Mouse (Mus musculus): ENCODE measurements at regions not wholly inside any gene's neighbourhood (a gene's known extent, or its start where the extent isn't known, plus 50 kb on each side); places are given as distances from the start of the nearest gene placed in this dataset.

DNA sequence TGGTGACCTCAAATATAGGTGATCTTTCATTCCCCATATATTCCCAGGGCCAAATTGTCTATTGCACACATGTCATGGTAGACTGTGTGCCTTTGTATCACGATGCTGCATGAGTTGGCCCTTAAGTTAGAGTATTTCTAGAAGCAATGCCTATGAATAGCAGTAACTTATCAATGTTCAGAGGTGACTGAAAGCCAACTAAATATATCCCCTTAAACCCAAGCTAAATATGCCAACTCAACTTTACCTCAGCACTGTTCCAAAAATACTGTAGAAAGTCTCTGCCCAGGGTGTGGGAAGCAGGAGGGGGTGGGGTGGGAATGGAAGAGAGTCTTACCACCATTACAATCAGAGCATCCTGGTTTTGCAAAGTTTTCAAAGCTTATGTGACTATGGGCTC, 144.6 kb upstream of the Serp2 start:
- DNase-seq, result no peak

DNA sequence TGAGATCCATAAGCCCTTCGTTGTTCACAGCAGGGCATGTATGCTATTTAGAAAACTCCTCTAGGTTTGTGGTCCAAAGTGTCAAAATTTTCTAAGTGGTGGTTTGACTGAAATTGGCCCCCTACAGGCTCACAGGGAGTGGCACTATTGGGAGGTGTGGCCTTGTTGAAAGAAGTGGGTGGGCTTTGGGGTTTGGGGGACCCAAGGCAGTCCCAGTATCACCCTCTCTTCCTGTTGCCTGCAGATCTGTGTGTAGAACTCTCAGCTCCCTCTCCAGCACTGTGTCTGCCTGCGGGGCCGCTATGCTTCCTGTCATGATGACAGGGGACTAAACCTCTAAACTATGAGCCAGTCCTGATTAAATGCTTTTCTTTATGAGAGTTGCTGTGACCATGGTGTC, 144.1 kb upstream of the Serp2 start:
- DNase-seq, result peak; percentile 63 to 79

DNA sequence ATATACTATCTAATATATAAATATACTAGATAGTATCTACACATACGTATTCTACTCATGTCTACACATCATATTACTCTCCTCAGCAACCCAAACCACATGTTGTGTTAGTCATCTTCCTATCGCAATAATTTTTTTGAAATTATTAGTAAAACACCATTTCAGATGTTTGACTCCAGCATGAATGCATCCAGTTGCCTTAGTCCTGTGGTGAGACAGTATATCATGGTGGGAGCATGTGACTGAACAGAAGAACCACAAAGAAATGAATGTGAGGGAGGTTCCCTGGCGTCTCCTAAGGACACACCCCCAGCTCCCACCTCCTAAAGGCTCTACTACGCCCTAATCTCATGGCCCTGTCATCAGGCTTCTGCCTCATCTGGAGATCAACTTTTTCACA, 143.5 kb upstream of the Serp2 start:
- DNase-seq, result no peak

DNA sequence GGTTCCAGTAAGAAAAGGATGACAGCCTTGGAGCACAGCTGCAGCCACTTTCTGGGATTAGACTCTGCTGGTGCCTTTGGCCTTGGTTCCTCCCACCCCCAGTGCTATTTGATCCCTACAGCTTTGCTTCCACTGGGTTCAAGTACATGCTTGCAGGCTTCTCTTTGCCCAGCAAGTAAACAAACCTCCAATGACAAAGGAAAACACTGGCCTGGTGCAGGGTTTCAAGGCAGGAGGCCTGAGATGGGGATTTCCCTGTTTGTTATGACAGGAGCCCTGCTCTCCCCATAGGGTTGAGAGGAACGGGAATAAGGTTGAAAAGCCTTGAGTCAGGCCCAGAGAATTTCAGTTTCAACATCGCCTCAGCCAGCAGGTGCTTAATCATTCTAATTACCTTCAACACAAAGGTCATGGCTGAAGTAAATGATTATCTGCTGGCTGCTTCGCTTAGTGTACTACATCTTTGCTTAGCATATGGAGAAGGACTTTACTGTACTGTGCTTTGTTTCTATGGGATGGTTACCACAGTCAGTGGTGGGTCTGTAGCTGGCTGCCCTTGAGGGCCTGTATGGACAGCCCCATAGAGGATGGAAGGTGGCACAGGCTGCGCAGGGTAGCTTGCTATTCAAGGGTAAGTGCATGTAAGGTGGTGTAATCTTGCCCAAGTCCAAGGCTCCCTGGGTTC, 142.2 kb upstream of the Serp2 start:
- DNase-seq, result no peak

DNA sequence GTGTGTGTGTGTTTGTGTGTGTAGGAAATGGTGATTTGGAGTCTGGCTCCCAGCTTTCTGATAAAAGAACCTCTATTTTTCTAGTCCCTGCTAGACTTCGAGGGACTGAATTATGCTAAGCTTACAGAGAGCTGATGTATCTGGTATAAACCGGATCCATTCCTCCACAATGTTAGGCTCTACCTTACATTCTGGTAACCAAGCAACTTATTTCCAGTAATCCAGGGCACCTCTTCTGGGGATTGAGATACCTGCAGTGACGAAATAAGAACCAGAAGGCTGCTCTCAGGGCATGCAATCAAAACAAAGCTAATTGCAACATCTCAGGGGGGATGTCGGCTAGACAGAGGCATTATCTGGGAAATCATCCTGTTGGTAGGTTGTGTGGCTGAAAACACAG, 140.0 kb upstream of the Serp2 start:
- no peak for DNase-seq

DNA sequence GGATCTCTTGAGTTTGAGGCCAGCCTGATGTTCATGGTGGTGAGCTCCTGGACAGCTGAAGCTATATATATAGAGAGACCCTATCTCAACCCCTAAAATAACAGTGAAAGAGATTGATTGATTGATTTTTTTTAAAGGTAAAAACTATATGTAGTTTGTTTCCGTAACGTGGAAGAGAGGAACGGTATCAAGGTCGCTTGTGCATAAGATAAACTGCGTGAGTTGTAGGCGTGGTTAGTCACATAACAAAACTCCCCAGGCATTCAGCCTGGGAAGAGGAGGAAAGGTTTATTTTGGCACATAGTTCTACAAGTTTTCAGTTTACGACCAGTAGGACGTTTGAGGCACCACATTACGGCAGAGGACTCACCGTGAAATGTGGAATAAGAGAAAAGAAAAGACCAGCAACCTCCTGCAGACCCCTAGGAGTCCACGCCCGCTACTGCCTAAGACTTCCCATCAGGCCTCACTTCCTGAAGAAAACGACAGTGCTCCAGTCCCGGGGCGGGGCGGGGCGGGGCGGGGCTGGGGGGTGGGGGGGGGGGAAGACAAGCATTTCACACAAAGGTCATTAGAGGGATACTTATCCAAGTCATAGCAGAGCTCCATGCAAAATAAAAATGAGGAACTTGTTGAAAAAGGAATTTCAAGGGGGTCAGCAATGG, 139.1 kb upstream of the Serp2 start:
- no peak for DNase-seq

DNA sequence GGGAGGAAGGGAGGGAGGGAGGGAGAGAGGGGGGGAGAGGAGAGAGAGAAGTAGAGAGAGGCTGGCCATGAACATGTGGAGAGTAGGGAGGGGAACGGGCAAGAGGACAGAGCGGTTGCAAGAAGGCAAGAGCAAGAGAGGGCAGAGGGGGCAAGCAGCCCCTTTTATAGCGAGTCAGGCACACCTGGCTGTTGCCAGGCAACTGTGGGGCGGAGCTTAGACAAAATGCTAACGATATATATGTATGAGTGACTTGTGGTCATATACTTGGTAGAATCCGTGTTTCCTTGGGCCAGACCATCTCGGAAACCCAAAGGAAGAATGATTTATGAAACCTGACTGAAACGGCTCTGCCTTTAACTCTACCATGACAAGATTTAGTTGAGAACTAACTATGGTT, 138.2 kb upstream of the Serp2 start:
- DNase-seq, result peak; percentile 36 to 56

DNA sequence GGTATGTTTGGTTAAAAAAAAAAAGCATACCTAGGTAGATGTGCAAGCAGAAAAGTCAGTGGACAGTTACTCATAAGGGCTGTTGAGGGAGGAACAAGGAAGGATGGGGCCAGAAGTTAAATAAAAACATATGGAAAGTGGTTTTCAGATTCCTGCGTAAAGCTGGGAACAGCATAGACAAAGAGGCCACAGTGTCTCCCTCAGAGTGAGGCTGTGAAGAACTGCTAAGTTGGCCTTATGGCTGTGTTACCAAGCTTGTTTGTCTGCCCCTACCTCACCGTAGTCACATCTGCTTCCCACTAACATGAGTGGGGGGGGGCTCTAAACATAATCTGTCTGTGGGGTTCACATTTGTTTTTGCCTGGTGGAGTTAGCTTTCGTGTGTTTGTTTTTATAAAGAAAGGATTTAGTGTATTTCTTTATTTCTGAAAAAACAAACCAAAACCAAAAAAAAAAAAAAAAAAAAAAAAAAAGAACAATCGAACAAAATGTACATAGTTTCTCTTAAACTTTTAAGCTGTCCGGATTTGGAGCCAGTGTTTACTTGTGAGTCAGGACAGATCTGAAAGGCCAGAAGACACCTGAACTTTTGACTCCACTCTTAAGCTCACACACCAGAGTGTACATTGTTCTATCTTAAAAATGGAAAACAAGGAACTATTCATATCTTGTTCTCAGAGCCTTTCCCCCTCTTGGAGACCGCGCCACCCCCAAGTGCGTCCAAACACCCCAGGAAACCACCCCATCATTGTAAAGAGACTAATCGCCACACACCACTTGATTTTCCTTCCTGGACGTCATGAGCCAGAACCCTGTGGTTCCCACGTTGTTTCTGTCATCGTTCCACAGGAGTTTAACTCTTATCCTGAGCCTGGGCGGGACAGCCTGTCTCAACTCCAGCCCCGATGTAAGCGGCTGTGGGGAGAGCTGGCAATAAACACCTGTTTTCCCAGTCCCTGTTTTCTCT, 136.9 kb upstream of the Serp2 start:
- no peak for DNase-seq

DNA sequence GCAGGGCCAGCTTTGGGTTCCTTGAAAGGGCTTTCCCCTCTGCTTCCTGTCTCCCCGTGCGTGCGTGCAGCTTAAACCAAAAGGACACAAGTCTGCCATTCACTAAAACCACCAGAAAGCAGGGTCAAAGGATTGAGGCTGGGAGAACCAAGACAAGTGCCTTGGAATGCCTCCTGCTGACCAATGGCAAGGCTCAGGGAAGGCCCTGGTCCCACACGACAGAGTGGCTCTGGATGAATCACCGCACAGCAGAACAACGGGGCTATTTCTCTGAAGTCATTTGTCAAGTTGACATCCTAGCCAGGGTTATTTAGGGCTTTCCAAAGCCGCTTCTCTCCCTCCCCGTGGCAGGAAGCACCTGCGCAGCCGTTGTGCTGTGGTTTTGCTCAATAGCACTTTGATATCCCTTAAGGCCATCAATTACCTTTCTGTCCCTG, 131.3 kb upstream of the Serp2 start:
- DNase-seq, result peak; percentile 62 to 73

DNA sequence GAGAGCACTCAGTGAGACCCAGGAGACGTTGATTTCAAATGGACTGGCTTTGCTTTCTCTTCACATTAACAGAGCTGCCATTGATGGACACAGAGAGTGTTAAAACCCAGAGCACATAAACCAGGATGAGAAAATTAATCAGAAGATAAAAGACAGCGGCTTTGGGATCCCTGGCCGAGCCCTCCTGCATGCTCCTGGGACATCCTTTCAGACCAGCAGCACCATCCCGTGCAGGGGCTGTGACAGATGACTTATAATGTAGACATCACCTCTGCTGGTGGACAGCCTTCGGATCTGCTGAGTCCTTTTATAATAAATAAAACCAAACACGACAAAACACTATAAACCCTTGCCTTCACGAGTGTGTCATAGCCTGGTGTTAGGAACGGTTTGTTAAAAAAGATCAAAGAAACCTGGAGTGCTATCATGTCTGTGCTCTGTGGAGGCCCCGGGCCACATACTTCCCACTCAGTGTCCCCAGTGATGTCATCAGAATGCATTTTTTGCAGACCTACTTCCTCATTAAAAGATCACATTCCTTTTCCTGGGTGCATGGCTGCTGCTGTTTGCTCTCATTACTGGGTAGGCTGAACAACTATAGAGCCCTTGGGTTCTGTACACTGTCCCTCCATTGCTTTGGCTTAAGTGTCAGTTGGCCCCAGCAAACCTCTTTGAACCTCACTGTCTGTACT, 130.2 kb upstream of the Serp2 start:
- no peak for DNase-seq

DNA sequence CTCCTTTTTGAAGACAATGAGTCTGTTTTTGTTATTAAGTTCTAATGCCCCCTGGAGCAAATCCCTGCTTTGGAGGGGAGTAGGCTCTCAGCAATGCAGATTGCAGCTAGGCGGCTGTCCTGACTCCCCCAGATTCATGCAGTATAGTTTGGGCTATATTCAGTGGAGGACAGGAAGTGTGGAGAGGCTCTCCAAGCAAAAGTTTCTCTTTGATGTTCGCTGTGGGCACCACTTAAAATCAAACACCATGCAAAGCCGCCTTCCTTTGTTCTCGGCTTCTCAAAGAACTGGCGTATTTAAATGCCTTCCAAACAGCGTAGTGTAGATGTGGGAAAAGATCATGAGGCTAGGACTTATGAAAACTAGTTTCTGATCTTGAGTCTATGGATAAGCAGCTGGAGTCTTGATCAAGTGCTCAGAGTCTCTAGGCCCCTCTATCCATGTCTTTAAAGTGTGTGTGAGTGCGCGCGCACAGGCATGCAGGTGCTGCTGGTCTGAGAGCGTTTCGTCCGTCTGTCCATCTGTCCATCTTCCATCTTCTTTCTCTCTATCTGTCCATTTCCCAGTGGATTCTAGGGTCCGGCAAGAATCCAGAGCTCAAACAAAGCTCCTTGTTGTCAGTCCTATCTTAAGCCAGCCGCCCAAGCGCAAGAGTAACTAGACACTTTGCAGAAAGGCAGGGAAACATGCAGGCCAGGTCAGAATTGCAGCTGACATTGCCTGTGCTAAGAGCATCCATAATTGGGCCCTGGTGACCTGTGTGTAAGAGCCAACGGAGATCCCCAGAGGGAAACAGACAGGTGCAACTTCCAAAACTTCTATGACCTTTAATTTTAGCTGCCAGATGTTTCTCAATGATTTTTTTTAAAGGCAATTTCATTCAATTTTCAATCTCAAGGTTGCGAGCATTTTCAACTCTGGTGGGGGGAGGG, 129.4 kb upstream of the Serp2 start:
- DNase-seq, result no peak

DNA sequence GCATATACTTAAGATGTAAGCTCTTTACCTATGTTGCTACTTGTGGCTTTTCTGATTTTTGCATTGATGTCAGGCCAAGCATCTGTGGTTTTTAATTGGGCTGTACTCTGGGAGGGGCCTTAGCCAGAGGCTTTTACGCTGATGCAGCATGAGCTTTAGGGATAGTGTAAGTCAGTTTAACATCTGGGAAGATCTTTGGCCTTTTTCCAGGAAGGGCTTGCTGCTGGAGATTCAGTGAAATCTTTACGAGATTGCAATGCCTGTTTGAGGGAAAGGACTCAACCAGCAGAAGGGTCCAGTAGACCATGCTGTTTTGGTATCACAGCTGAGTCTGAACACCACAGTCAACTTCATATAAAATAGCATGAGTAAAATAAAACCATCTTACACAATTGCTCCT, 127.6 kb upstream of the Serp2 start:
- DNase-seq, result no peak

DNA sequence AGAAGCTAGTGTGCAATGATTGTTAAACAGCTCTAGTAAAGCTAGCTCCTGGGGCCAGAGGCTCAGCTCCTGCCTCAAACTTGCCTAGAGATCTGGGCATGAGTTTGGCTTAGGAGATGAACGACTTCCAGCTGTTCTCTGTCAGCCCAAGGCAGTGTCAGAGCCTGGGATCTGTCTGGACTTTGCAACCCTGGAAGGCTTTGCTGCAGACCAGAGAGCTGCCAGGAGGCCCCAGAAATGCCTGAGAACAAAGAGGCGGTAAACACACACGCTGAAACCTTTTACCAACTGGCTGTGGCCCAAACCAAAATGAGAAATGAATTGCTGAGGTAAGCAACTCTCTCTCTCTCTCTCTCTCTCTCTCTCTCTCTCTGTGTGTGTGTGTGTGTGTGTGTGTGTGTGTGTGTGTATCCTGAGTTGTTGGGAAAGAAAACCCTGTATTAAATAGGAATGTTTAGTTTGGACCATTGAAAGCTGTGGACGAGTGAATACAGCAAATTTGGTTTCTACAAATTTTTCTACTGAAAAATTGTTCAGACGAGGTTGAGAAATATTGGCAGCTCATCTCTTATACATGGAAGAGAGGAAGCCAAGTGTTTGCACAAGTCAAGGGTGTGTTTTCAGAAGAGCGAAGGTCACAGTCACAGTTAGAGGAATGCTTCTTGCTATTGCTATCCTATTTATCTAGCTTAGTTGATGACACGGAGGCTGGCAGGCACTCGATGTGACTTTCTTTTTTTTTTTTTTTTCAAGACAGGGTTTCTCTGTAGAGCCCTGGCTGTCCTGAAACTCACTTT, 125.1 kb upstream of the Serp2 start:
- no peak for DNase-seq

DNA sequence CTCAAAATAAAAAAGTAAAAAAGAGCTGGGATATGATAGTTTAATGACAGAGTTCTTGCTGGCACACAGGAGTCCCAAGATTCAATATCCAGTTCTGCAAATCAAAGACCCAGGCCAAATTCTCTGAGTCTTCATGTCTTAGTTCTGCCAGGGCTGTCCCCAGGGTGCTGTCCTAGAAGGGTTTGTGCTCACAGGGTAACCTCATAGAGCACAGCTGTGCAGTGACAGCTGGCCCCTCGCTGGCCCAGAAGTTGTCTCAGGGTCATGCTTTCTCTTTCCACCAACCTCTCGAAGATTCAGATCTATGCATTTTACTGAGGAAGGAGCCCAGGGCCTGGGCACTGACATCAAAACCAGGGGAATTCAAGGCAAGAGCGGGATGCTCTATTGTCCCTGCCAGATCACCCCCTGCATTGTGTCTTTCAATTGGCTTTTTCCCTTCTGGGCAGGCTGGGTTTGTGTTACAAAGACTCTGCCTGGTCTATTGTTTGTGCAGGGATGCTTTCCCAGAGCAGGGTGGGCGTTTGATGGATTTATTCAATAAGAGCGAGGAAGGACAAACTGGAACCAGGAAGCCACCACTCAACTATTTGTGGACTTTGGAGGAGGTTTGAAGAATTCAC, 121.9 kb upstream of the Serp2 start:
- DNase-seq, result no peak

DNA sequence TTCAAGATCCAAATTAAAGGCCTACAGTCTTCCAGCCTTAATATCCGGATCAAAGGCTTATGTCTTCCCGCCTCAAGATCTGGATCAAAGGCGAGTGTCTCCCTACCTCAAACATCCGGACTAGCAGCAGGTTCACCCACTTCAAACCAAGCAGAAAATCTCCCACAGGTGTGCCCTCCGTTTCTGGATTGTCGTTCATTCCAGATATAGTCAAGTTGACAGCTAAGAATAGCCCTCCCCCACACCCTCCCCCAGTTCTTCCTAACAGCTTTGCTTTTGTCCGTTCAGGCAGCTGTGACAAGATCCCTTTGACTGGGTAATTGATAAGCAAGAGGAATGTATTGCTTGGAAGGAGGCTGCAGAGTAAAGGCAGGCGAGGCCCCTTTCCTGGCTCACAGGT, 118.3 kb upstream of the Serp2 start:
- DNase-seq, result no peak

DNA sequence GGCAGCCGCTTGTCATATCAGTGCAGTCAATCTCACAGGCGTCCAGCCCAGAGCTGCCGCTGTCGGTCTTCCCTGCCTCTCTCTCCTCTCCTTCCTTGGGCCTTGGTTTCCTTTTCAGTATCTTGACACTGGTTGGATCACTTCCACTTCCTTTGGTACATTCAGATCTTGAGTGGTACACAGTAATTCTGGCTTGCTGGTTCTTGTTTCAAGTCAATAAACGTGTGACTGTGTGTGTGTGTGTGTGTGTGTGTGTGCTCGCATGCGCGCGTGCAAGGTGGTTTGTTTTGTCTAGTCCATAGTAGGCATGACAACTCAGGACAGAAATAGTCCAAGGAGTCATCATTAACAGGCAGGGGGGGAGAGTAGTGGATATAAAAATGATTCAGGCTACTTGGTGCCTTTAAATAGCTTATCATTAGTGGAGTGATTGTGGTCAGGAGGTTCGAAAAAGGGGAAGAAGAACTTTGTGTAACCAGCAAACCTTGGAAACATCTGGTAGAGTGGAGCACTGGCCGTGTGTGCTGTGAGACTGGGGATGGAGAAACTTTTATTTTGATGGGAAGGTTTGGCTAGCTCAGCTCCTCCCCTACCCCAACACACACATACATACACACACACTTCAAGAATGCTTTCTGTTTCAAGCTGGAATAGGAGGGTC, 117.1 kb upstream of the Serp2 start:
- DNase-seq, result no peak

DNA sequence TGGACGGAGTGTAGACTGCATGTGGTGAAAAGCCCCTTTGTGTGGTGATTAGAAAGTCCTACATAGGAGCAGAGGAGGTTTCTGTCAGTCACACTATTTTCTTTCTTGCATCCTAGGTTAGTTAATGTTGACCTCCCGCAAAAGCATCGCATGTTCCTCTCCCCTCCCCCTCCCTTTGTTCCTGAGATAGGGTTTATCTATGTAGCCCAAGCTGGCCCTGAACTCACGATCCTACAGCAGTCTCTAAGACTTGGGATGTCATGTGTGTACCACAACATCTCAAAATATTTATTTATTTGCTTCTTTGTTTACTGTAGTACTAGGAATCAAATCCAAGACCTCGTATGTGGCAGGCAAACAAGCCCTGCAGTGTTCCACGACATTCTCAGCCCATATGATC, 116.2 kb upstream of the Serp2 start:
- DNase-seq, result no peak

DNA sequence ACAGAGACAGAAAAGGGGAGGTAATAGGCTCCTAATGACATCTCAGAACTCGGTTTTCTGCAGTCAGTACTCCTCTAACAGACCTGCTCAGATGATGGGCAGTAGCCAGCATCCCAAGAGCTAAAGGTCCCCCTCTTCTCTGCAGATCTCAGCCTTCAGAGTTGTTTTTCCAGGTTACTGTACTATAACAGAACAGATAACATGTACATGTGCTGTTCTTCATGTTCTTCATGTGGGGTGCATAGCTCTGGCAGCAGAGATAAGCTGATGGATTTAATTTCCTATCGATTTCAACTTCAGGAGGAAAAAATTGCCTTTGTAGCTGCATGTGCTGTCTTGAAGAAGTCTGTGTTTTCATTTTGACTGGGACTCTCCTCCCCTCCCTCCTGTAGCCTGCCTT, 115.8 kb upstream of the Serp2 start:
- DNase-seq, result no peak

DNA sequence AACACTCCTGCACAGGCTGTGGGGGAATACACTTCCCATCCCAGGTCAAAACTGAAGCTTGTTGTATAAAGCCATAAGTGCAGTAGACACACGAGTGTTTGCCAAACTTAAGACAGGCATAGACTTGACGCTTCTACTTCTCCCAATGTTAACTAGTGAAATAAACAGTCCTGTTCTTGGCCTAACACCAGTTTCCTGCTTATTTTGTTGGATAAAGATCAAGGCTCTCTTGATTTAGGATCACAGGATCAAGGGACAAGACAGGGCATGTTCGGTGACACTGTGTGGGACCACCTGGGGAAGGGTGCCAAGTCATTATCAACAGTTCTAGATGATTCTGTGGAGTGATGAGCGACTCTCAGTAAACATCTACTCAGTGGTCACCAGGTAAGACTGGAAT, 114.3 kb upstream of the Serp2 start:
- DNase-seq, result no peak
